Mouse (Mus musculus): ENCODE measurements around the gene Asb8.

DNA sequence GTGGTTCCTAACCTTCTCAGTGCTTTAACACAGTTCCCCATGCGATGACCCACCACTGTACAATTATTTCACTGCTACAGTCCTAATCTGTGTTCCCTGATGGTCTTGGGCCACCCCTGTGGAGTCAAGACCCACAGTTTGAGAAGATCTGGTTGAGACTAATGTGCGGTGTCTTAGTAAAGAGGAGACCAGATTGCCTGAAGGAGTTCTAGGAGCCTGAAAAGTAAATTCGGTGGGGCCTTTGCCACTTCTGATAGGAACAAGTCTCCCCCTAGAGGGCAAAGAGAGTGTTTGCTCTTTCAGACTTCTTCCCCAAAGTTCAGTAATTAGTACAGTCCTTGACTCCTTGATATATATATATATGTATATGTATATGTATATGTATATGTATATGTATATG lies 11.8 kb downstream of the Asb8 start:
- TF ChIP-seq CTCF (IDR thresholded peaks at IDR 0.05) (peak; percentile 72), EP300 (IDR thresholded peaks at IDR 0.05) (no peak)
